Mouse (Mus musculus) embryo, embryonic 10.5 days (tissue): ENCODE data around the gene Fads3.

Experiments
- DNase-seq: peaks from one replicate; pipeline ENCODE4 v3.0.0-alpha.2; 2015; ENCODE audit warnings: low spot score

The Fads3 gene

GRCm38 (mm10) chr19:10053692-10054260, 12.4 kb downstream of the Fads3 start:
- DNase-seq: no peak

GRCm38 (mm10) chr19:10054361-10055075, 13.1 kb downstream of the Fads3 start:
- DNase-seq: no peak

GRCm38 (mm10) chr19:10055261-10055660, 13.9 kb downstream of the Fads3 start:
- no peak for DNase-seq

GRCm38 (mm10) chr19:10055783-10056660, 14.7 kb downstream of the Fads3 start:
- DNase-seq: no peak

GRCm38 (mm10) chr19:10056686-10057085, 15.3 kb downstream of the Fads3 start:
- no peak for DNase-seq

- no peak for DNase-seq
These were observed 16.4 kb downstream of the Fads3 start for GRCm38 (mm10) chr19:10057486-10058351.

- no peak for DNase-seq
These were observed 17.0 kb downstream of the Fads3 start for GRCm38 (mm10) chr19:10058352-10058825.

GRCm38 (mm10) chr19:10058876-10059427, 17.6 kb downstream of the Fads3 start:
- no peak for DNase-seq

GRCm38 (mm10) chr19:10059911-10060567, 18.7 kb downstream of the Fads3 start:
- DNase-seq: peak; percentile 76

GRCm38 (mm10) chr19:10060783-10061590, 19.6 kb downstream of the Fads3 start:
- DNase-seq: peak; percentile 24

GRCm38 (mm10) chr19:10061624-10062023, 20.3 kb downstream of the Fads3 start:
- no peak for DNase-seq

GRCm38 (mm10) chr19:10062292-10062691, 20.9 kb downstream of the Fads3 start:
- DNase-seq: no peak

GRCm38 (mm10) chr19:10062862-10063261, 21.5 kb downstream of the Fads3 start:
- DNase-seq: no peak

- no peak for DNase-seq
These were observed 23.0 kb downstream of the Fads3 start for GRCm38 (mm10) chr19:10064173-10065012.

- DNase-seq: no peak
These were observed 24.3 kb downstream of the Fads3 start for GRCm38 (mm10) chr19:10065465-10066188.

GRCm38 (mm10) chr19:10066189-10066500, 24.8 kb downstream of the Fads3 start:
- DNase-seq: no peak

- DNase-seq: no peak
These were observed 25.1 kb downstream of the Fads3 start for GRCm38 (mm10) chr19:10066502-10066901.

- no peak for DNase-seq
These were observed 26.3 kb downstream of the Fads3 start for GRCm38 (mm10) chr19:10067701-10068100.
